Mouse (Mus musculus) G1E (cell line): ENCODE results near the gene Ptpn3. TPM values are rescaled to one million over a fixed set of nuclear protein-coding genes. Genes with fewer than 3 reads are reported as not detected.

Source experiments
- ATAC-seq: 2 replicates; pipeline ENCODE4 v1.8.0; 2016; ENCODE audit warnings: mild to moderate bottlenecking; ENCODE audit not compliant: insufficient number of reproducible peaks, poor library complexity, low FRiP score, severe bottlenecking; ENCODE audit errors: extremely low read depth
- DNase-seq: peaks from one replicate; pipeline ENCODE4 v3.0.0; 2012; ENCODE audit warnings: low spot score
- H3K27me3 ChIP-seq: 2 replicates; pipeline ENCODE4 v1.6.1; 2012; ENCODE audit warnings: mild to moderate bottlenecking, low read length, inconsistent platforms; ENCODE audit not compliant: insufficient read depth
- H3K36me3 ChIP-seq: replicated peaks from 2 replicates; pipeline ENCODE3; 2012; ENCODE audit warnings: mild to moderate bottlenecking, inconsistent platforms
- H3K4me1 ChIP-seq: 2 replicates; pipeline ENCODE4 v1.6.1; 2012; ENCODE audit warnings: low read depth, low read length, inconsistent platforms, mixed read lengths; ENCODE audit not compliant: insufficient read depth
- H3K4me3 ChIP-seq: 2 replicates; pipeline ENCODE4 v1.5.1; 2012; ENCODE audit warnings: low read depth, mild to moderate bottlenecking, inconsistent platforms, low read length, moderate library complexity, mixed read lengths
- H3K9me3 ChIP-seq: replicated peaks from 2 replicates; pipeline ENCODE4 v1.6.1; 2012; ENCODE audit warnings: inconsistent platforms
- CTCF ChIP-seq: IDR thresholded peaks from 2 replicates; pipeline ENCODE4 v1.5.1; 2012; ENCODE audit warnings: low read depth, low read length, inconsistent platforms, mixed read lengths
- GATA1 ChIP-seq: IDR thresholded peaks from 2 replicates; pipeline ENCODE4 v1.6.1; 2012; ENCODE audit warnings: borderline replicate concordance, low read length, inconsistent platforms, mixed read lengths
- GATA2 ChIP-seq: IDR thresholded peaks from 2 replicates; pipeline ENCODE4 v1.6.1; 2012; ENCODE audit warnings: low read depth, low read length, inconsistent platforms, borderline replicate concordance
- POLR2AphosphoS5 ChIP-seq: IDR thresholded peaks from 2 replicates; pipeline ENCODE4 v1.6.1; 2012; ENCODE audit warnings: low read depth, low read length, inconsistent platforms; ENCODE audit not compliant: insufficient replicate concordance
- TAL1 ChIP-seq: conservative IDR thresholded peaks from 2 replicates; pipeline ENCODE4 v1.6.1; 2012; ENCODE audit warnings: low read depth, low read length, inconsistent platforms, mixed read lengths
- polyA plus RNA-seq: library from polyadenylated mRNA; stranded (reverse); fragments of >175 nt; gene quantifications from 2 replicates; pipeline ENCODE4 v1.2.3, GENCODE M21; 2012
- total RNA-seq, 2 experiments: library from RNA; stranded (forward) in 1 of 2; stranded (reverse) in 1 of 2; fragments of 200-1000 nt in 1 of 2; fragments of >200 nt in 1 of 2; fragmentation: Nextera tagmentation in 1 of 2; gene quantifications; 2 replicates each; pipeline ENCODE4 v1.2.3; 2014 to 2017

Ptpn3 gene
- total and polyA plus RNA-seq, 3 experiments: under 0.01 TPM; not detected in 2

DNA sequence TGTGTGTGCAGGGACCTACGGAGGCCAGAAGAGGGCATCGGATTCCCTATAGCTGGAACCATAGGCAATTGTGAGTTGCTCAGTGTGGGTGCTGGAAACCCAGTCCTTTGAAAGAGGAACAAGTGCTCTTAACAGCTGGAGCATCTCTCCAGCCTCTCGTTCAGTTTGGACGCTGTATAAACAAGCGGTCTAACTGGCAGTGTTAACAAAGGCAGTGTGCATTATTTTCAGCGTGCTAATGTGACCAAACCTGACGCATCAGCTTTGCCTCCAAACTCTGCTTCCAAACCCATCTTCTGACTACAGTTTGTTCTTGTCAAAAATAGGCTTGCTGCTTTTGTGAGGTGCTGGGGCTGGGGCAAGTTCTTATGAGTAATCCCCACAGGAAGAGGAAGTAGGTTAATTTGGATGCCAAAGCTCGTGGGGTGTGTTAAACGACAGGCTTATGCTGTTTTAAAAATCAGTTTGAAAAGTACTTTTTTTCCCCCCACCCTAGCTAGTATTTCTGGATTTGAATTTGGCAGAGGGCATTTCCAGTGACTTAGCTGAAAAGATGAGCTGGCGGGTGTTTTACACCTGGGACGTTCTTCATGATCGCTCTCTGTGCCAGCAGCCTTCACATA lies 32.4 kb upstream of the Ptpn3 start:
- DNase-seq: no peak
- no peak for TF ChIP-seq POLR2AphosphoS5
- TF ChIP-seq GATA2: no peak
- no peak for TF ChIP-seq TAL1
- TF ChIP-seq GATA1: no peak
- TF ChIP-seq CTCF: no peak

DNA sequence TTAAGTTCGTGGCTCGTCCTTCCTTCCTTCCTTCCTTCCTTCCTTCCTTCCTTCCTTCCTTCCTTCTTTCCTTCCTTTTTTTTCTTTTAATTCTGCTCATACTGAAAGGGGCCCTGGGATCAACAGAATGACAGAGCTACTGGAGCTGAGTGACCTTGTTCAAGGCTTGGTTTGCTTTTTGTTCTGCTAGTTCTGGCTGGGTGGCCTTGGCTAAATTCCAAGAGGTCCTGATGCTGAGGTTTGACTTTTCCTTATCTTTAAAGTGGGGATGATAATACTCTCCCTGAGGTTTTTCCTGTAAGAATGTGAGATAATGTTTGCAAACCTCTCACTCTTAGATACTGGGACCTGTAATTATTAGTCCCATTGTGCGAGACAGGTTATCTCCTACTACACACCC lies 30.9 kb upstream of the Ptpn3 start:
- TF ChIP-seq CTCF: no peak
- TF ChIP-seq TAL1: no peak
- TF ChIP-seq GATA2: no peak
- no peak for TF ChIP-seq GATA1
- TF ChIP-seq POLR2AphosphoS5: no peak
- no peak overlapping the region for H3K4me3 ChIP-seq
- ATAC-seq: no peak

More for the DNA sequence above, 32.4 kb upstream of the Ptpn3 start:
- H3K4me3 ChIP-seq: no peak overlapping the region
- H3K27me3 ChIP-seq: no peaks in the 10 kb centered on the region
- H3K36me3 ChIP-seq: no peaks in the 10 kb centered on the region
- ATAC-seq: no peak
- no peaks in the 10 kb centered on the region for H3K4me1 ChIP-seq
- peaks cover 52% of the 10 kb centered on the region for H3K9me3 ChIP-seq

DNA sequence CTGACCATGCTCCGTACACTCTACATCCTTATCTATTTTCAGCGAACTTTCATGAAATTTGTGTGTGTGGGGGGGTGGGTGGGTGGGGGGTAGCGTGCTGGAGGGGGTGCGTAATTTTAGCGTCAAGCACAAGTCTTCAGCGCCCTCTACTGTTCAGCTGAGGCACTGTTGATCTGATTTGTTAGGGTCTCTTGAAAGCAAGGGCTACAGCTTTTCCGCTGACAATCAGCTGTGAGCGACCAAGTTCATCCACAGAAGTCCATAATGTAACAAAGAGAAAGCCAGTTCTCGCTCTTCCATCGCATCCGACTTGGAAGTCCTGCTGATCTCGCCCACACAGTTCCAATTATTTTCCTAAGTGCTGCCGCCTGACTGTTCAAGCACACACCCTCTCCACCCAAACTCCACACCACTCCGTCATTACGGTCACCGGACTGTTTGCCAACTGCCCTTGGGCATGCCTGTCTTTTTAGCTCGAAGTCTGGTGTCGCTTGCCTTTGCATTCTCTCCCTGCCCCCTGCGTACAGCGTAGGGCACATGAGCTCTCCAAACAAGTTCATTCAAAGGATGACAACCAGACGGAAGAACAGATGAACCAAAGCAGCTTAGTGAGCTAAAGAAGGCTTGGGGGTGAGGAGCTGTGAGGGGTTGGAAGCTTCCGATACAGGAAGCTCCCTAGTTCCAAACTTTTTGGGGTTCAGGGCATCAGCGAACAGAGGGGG lies 19.1 kb upstream of the Ptpn3 start:
- DNase-seq: no peak
- Histone ChIP-seq H3K36me3 (no peaks in the 10 kb centered on the region), H3K4me1 (no peaks in the 10 kb centered on the region), H3K9me3 (peaks cover 78% of the 10 kb centered on the region), H3K27me3 (no peaks in the 10 kb centered on the region), H3K4me3 (no peak overlapping the region)
- ATAC-seq: no peak
- TF ChIP-seq CTCF (no peak), POLR2AphosphoS5 (no peak), TAL1 (no peak), GATA1 (no peak), GATA2 (no peak)

More for the DNA sequence above, 30.9 kb upstream of the Ptpn3 start:
- no peaks in the 10 kb centered on the region for H3K4me1 ChIP-seq
- no peak for DNase-seq
- no peaks in the 10 kb centered on the region for H3K36me3 ChIP-seq
- H3K27me3 ChIP-seq: no peaks in the 10 kb centered on the region
- peaks cover 42% of the 10 kb centered on the region for H3K9me3 ChIP-seq

- H3K9me3 ChIP-seq: peaks cover 86% of the 10 kb centered on the region
- TF ChIP-seq CTCF (no peak), POLR2AphosphoS5 (no peak), GATA2 (no peak), TAL1 (no peak), GATA1 (no peak)
- H3K36me3 ChIP-seq: no peaks in the 10 kb centered on the region
- no peak overlapping the region for H3K4me3 ChIP-seq
- no peaks in the 10 kb centered on the region for H3K4me1 ChIP-seq
- ATAC-seq: no peak
- no peak for DNase-seq
- H3K27me3 ChIP-seq: no peaks in the 10 kb centered on the region
Measured at GRCm38 (mm10) chr4:57318525-57319212, 17.0 kb upstream of the Ptpn3 start.

DNA sequence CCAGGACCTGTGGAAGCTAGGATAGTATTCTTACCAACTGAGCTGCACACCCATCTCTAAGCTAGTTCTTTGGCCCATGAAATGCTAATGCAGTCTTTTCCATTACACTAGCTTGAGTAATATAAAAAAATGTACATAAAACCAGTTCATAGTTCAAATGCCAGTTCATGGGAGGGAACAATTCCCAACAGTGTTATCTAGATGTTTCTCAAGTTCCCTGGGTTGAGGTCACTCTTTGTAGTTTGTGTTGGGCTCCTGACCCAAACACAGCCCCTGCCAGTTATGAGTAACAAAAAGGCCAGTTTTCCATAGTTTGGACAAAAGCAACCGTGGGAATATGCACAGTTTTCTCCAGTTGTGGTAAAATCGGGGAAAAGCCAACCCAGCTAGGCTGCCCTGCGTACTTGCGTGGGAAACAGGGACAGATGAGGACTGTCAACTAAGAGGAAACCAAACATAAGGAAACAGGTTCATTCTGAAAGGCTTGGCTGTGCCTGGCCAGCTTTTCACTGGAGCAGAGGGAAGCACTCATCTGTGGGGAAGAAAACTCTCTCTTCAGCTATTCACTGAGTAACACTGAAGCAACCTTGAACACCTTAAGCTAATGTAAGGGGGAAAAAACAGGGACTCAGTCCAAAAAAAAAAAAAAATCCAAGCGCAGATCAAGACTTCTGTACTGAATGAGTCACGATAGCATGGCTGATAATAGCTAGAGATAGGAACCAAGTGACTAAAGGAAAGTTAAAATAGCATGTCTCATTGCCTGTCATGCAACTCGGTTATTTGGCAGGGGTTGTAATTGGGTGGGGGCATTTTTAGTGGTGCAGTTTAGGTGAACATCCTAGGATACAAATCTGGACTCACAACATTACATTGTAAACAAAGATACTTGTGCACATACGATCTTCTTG lies 10.9 kb upstream of the Ptpn3 start:
- Histone ChIP-seq H3K4me3 (no peak overlapping the region), H3K9me3 (peaks cover 76% of the 10 kb centered on the region), H3K27me3 (0 out of 2 replicates have a peak, but pooled peaks cover 3% of the 10 kb centered on the region), H3K36me3 (no peaks in the 10 kb centered on the region), H3K4me1 (no peaks in the 10 kb centered on the region)
- no peak for ATAC-seq
- DNase-seq: no peak
- no peak for TF ChIP-seq POLR2AphosphoS5
- no peak for TF ChIP-seq GATA2
- TF ChIP-seq CTCF: no peak
- TF ChIP-seq GATA1: no peak
- TF ChIP-seq TAL1: no peak

DNA sequence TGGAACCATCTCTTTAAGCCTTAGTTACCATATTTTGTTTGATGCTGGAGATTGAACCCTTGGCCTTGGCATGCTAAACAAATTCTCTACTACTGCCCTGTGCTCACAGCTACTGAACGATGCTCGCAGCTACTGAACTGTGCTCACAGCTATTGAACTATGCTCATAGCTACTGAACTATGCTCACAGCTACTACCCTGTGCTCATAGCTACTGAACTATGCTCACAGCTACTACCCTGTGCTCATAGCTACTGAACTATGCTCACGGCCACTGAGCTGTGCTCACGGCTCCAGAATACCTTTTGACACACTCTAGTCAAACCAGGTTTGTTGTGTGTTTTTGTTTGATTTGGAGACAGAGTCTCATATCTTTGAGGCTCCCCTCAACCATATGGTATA lies 10.1 kb upstream of the Ptpn3 start:
- no peak for DNase-seq
- no peaks in the 10 kb centered on the region for H3K36me3 ChIP-seq
- 0 out of 2 replicates have a peak, but pooled peaks cover 3% of the 10 kb centered on the region for H3K27me3 ChIP-seq
- peaks cover 72% of the 10 kb centered on the region for H3K9me3 ChIP-seq
- H3K4me1 ChIP-seq: no peaks in the 10 kb centered on the region
- no peak for ATAC-seq
- TF ChIP-seq TAL1: no peak
- TF ChIP-seq POLR2AphosphoS5: no peak
- TF ChIP-seq GATA1: no peak
- TF ChIP-seq GATA2: no peak
- TF ChIP-seq CTCF: no peak
- no peak overlapping the region for H3K4me3 ChIP-seq
